Mouse (Mus musculus) embryonic stem cell, embryonic (primary cell): ENCODE measurements around the gene Tnpo3.

Experiments
- CTCF ChIA-PET, 4 experiments: fragments of 300-600 bp in 2 of 4; fragments of 350-600 bp in 2 of 4; sonication (Branson Sonifier 250); formaldehyde crosslinking; loops; one replicate each; lab custom pipeline; 2022; ENCODE audit warnings: inconsistent platforms in 2 of 4; lab: Charles Lee
- POLR2A ChIA-PET, 4 experiments: fragments of 300-600 bp in 2 of 4; fragments of 350-600 bp in 2 of 4; sonication (Branson Sonifier 250); formaldehyde crosslinking; loops; one replicate each; lab custom pipeline; 2022; ENCODE audit warnings: antibody characterized with exemption in 4 of 4, inconsistent platforms in 1 of 4; lab: Charles Lee

Tnpo3 gene

GRCm38 (mm10) chr6:29631751-29632551 lies 22.3 kb upstream of the Tnpo3 start:
- POLR2A ChIA-PET = interaction anchor here in 2 of 4 experiments (1.0 to 2.6 kb wide), 7 partner anchors 11 to 284 kb away, joined by 3 to 13 read pairs (median 4); partner anchors contain the start of gene Calu (in 1 of the 2)
- CTCF ChIA-PET = interaction anchor here in 2 of 4 experiments (0.6 to 1.6 kb wide), 3 partner anchors 16 to 463 kb away, joined by 3 to 7 read pairs (median 3); no protein-coding TSS in a partner anchor

- ChIA-PET CTCF (interaction anchor here in 1 of 4 experiments (0.6 kb wide), 1 partner anchor 573 kb away, joined by 4 read pairs; no protein-coding TSS in a partner anchor), POLR2A (interaction anchor here in 1 of 4 experiments (0.5 to 2.4 kb wide), 5 partner anchors 8 to 587 kb away, joined by 3 to 11 read pairs (median 3); partner anchors contain the start of gene Tnpo3)
Observed at GRCm38 (mm10) chr6:29630216-29630615, 20.5 kb upstream of the Tnpo3 start.

GRCm38 (mm10) chr6:29627756-29628155 lies 18.1 kb upstream of the Tnpo3 start:
- ChIA-PET POLR2A (interaction anchor here in 2 of 4 experiments (0.6 to 2.5 kb wide), 4 partner anchors 8 to 236 kb away, joined by 3 to 7 read pairs (median 5); partner anchors contain the start of gene Tnpo3 (in 1 of the 2)), CTCF (no interaction called here)

- CTCF ChIA-PET = no interaction called here
- POLR2A ChIA-PET = interaction anchor here in 1 of 4 experiments (0.6 kb wide), 1 partner anchor 152 kb away, joined by 3 read pairs; no protein-coding TSS in a partner anchor
Observed at GRCm38 (mm10) chr6:29623857-29624256, 14.2 kb upstream of the Tnpo3 start.

GRCm38 (mm10) chr6:29622273-29622672 lies 12.6 kb upstream of the Tnpo3 start:
- ChIA-PET POLR2A (interaction anchor here in 2 of 4 experiments (1.5 to 2.4 kb wide), 3 partner anchors 12 to 17 kb away, joined by 4 to 12 read pairs (median 12); partner anchors contain the start of gene Tnpo3 (in 1 of the 2)), CTCF (interaction anchor here in 1 of 4 experiments (0.6 kb wide), 1 partner anchor 226 kb away, joined by 5 read pairs; no protein-coding TSS in a partner anchor)

- ChIA-PET CTCF (interaction anchor here in 2 of 4 experiments (0.5 to 1.3 kb wide), 6 partner anchors 19 to 454 kb away, joined by 3 to 4 read pairs (median 4); no protein-coding TSS in a partner anchor), POLR2A (interaction anchor here in 3 of 4 experiments (0.6 to 2.4 kb wide), 15 partner anchors 9 to 864 kb away, joined by 3 to 12 read pairs (median 4); no protein-coding TSS in a partner anchor)
Observed at GRCm38 (mm10) chr6:29620840-29621543, 11.3 kb upstream of the Tnpo3 start.

GRCm38 (mm10) chr6:29620176-29620575 lies 10.5 kb upstream of the Tnpo3 start:
- POLR2A ChIA-PET = interaction anchor here in 3 of 4 experiments (0.6 to 2.4 kb wide), 14 partner anchors 8 to 99 kb away, joined by 3 to 12 read pairs (median 4); no protein-coding TSS in a partner anchor
- CTCF ChIA-PET = interaction anchor here in 2 of 4 experiments (0.5 to 1.3 kb wide), 4 partner anchors 19 to 453 kb away, joined by 3 to 4 read pairs (median 4); no protein-coding TSS in a partner anchor

- POLR2A ChIA-PET = interaction anchor here (0.6 to 6.6 kb wide), 34 partner anchors 9 to 1386 kb away, joined by 3 to 48 read pairs (median 4); partner anchors contain the start of genes Calu (in 1 of the 4), Irf5 (in 1 of the 4), Rbm28 (in 1 of the 4) and Smo (in 1 of the 4)
- CTCF ChIA-PET = interaction anchor here in 1 of 4 experiments (0.8 kb wide), 1 partner anchor 12 kb away, joined by 3 read pairs; no protein-coding TSS in a partner anchor
Observed at GRCm38 (mm10) chr6:29610020-29610640, 443 bp upstream of the Tnpo3 start.

- CTCF ChIA-PET = no interaction called here
- POLR2A ChIA-PET = interaction anchor here in 2 of 4 experiments (0.5 to 5.1 kb wide), 4 partner anchors 8 to 252 kb away, joined by 3 to 48 read pairs (median 14); partner anchors contain the start of genes Tnpo3 (in 2 of the 2) and Calu (in 1 of the 2)
Observed at GRCm38 (mm10) chr6:29600188-29600587, 9.5 kb downstream of the Tnpo3 start.

- ChIA-PET CTCF (no interaction called here), POLR2A (interaction anchor here in 3 of 4 experiments (0.6 to 5.1 kb wide), 8 partner anchors 7 to 355 kb away, joined by 3 to 23 read pairs (median 3); partner anchors contain the start of gene Tnpo3 (in 2 of the 3))
Observed at GRCm38 (mm10) chr6:29595656-29596055, 14.0 kb downstream of the Tnpo3 start.

GRCm38 (mm10) chr6:29581202-29581601 lies 28.5 kb downstream of the Tnpo3 start:
- ChIA-PET CTCF (no interaction called here), POLR2A (interaction anchor here in 1 of 4 experiments (0.7 to 1.0 kb wide), 2 partner anchors 9 to 34 kb away, joined by 3 to 5 read pairs; no protein-coding TSS in a partner anchor)

GRCm38 (mm10) chr6:29580770-29581169 lies 28.9 kb downstream of the Tnpo3 start:
- CTCF ChIA-PET = no interaction called here
- POLR2A ChIA-PET = interaction anchor here in 1 of 4 experiments (0.7 to 1.0 kb wide), 2 partner anchors 9 to 33 kb away, joined by 3 to 5 read pairs; no protein-coding TSS in a partner anchor

GRCm38 (mm10) chr6:29576388-29576787 lies 33.3 kb downstream of the Tnpo3 start:
- CTCF ChIA-PET = interaction anchor here (0.6 to 1.5 kb wide), 8 partner anchors 14 to 934 kb away, joined by 3 to 9 read pairs (median 5); partner anchors contain the start of gene Ssmem1 (in 1 of the 4)
- POLR2A ChIA-PET = interaction anchor here in 2 of 4 experiments (0.6 to 1.5 kb wide), 5 partner anchors 14 to 166 kb away, joined by 3 to 4 read pairs (median 3); no protein-coding TSS in a partner anchor

GRCm38 (mm10) chr6:29557112-29557511 lies 52.6 kb downstream of the Tnpo3 start:
- ChIA-PET CTCF (interaction anchor here in 2 of 4 experiments (0.5 to 0.9 kb wide), 2 partner anchors 20 to 35 kb away, joined by 3 to 4 read pairs; no protein-coding TSS in a partner anchor), POLR2A (interaction anchor here in 1 of 4 experiments (0.6 to 2.4 kb wide), 6 partner anchors 9 to 35 kb away, joined by 3 to 13 read pairs (median 3); no protein-coding TSS in a partner anchor)

GRCm38 (mm10) chr6:29552526-29552925 lies 57.2 kb downstream of the Tnpo3 start:
- CTCF ChIA-PET = no interaction called here

GRCm38 (mm10) chr6:29548086-29548485 lies 61.6 kb downstream of the Tnpo3 start:
- POLR2A ChIA-PET = interaction anchor here in 3 of 4 experiments (0.6 to 3.3 kb wide), 16 partner anchors 8 to 802 kb away, joined by 3 to 13 read pairs (median 3); partner anchors contain the start of gene Smo (in 1 of the 3)
- CTCF ChIA-PET = interaction anchor here in 1 of 4 experiments (1.0 kb wide), 1 partner anchor 22 kb away, joined by 3 read pairs; the partner anchor contains the start of gene Irf5

More at GRCm38 (mm10) chr6:29552526-29552925, 57.2 kb downstream of the Tnpo3 start:
- POLR2A ChIA-PET = interaction anchor here in 2 of 4 experiments (1.0 to 2.2 kb wide), 3 partner anchors 17 to 38 kb away, joined by 3 to 7 read pairs (median 3); no protein-coding TSS in a partner anchor
